Mouse (Mus musculus) liver, adult 2 months (tissue): Measurements from ENCODE around the gene Ltb4r2. TPM values are rescaled to one million over a fixed set of nuclear protein-coding genes. Genes with fewer than 3 reads are reported as not detected.
A peak's percentile ranks its signal among the peaks of the same experiment; 100 is the strongest.

ENCODE experiments used
- DNase-seq: peaks from one replicate; pipeline ENCODE4 v3.0.0-alpha.2; 2011; ENCODE audit warnings: low read depth, low spot score; ENCODE audit errors: extremely low read depth
- H3K27ac ChIP-seq: fragments of 200-500 bp; replicated peaks from 2 replicates; pipeline ENCODE4 v1.5.1; 2012; ENCODE audit warnings: low read depth, mild to moderate bottlenecking, control low read depth, inconsistent platforms, low read length; ENCODE audit not compliant: insufficient read depth
- H3K27me3 ChIP-seq: fragments of 200-500 bp; 2 replicates; pipeline ENCODE4 v1.6.1; 2012; ENCODE audit warnings: mild to moderate bottlenecking, moderate library complexity, low read length, inconsistent platforms; ENCODE audit not compliant: control insufficient read depth, insufficient read depth
- H3K36me3 ChIP-seq: fragments of 200-500 bp; 2 replicates; pipeline ENCODE4 v1.6.1; 2012; ENCODE audit warnings: low read length, inconsistent platforms; ENCODE audit not compliant: control insufficient read depth, insufficient read depth
- H3K4me1 ChIP-seq: fragments of 200-500 bp; 2 replicates; pipeline ENCODE4 v1.6.1; 2011; ENCODE audit warnings: low read length; ENCODE audit not compliant: control insufficient read depth, insufficient read depth
- H3K4me3 ChIP-seq: fragments of 200-500 bp; 2 replicates; pipeline ENCODE4 v1.5.1; 2011; ENCODE audit warnings: low read depth, mild to moderate bottlenecking, control low read depth, low read length, moderate library complexity; ENCODE audit not compliant: insufficient read depth
- H3K79me2 ChIP-seq: fragments of 200-500 bp; 2 replicates; pipeline ENCODE4 v1.6.1; 2012; ENCODE audit warnings: inconsistent platforms, mild to moderate bottlenecking, low read length, moderate library complexity; ENCODE audit not compliant: control insufficient read depth, insufficient read depth
- H3K9ac ChIP-seq: fragments of 200-500 bp; 2 replicates; pipeline ENCODE4 v1.6.1; 2012; ENCODE audit warnings: low read depth, mild to moderate bottlenecking, control low read depth, inconsistent platforms, low read length
- CTCF ChIP-seq: fragments of 200-500 bp; IDR thresholded peaks from 2 replicates; pipeline ENCODE4 v1.5.1; 2011; ENCODE audit warnings: low read depth, low read length, control low read depth
- POLR2A ChIP-seq: fragments of 200-500 bp; IDR thresholded peaks from 2 replicates; pipeline ENCODE4 v1.6.1; 2011; ENCODE audit warnings: low read length, control low read depth; ENCODE audit not compliant: insufficient read depth; ENCODE audit errors: extremely low read depth
- WGBS: fragments of 180-500 bp; shearing (Covaris S2); methylation state at CpG from one replicate; pipeline ENCODE4 v1.1.7; 2018; 5-methylcytosine and 5-hydroxymethylcytosine counted together
- polyA plus RNA-seq: library from polyadenylated mRNA; depleted of rRNA; stranded (reverse); fragments of >200 nt; gene quantifications from 2 replicates; pipeline ENCODE4 v1.2.3, GENCODE M21; 2012
- total RNA-seq: library from RNA; depleted of rRNA; stranded (reverse); fragments of >200 nt; gene quantifications from 2 replicates; pipeline ENCODE4 v1.2.3, GENCODE M21; 2014

Gene Ltb4r2
- total and polyA plus RNA-seq, 2 experiments: 0.74 to 2.6 TPM

GRCm38 (mm10) chr14:55722438-55722945 lies 38.7 kb upstream of the Ltb4r2 start:
- Histone ChIP-seq H3K4me1 (peaks cover 30% of the 10 kb centered on the region), H3K27ac (peak overlapping the region; percentile 72), H3K9ac (peak overlapping the region; percentile 57), H3K4me3 (0 out of 2 replicates have a peak overlapping the region, but pooled peaks have one; percentile 94), H3K79me2 (no peaks in the 10 kb centered on the region), H3K27me3 (no peaks in the 10 kb centered on the region), H3K36me3 (peaks cover 3% of the 10 kb centered on the region; the same call in 1 of the 2 replicates)
- TF ChIP-seq CTCF (no peak), POLR2A (no peak)
- peak; percentile 67 for DNase-seq
- 25% methylated on average over 8 of the region's 8 CpGs for WGBS

- no peak for DNase-seq
- H3K36me3 ChIP-seq: no peaks in the 10 kb centered on the region
- WGBS: 88% methylated on average over 7 of the region's 7 CpGs
- H3K79me2 ChIP-seq: no peaks in the 10 kb centered on the region
- no peak for TF ChIP-seq CTCF
- no peak for TF ChIP-seq POLR2A
- H3K4me3 ChIP-seq: no peak overlapping the region
- no peak overlapping the region for H3K9ac ChIP-seq
- no peaks in the 10 kb centered on the region for H3K27me3 ChIP-seq
- peak overlapping the region; percentile 35 for H3K27ac ChIP-seq
- H3K4me1 ChIP-seq: peaks cover 30% of the 10 kb centered on the region
Observed at GRCm38 (mm10) chr14:55723433-55723832, 37.8 kb upstream of the Ltb4r2 start.

GRCm38 (mm10) chr14:55724411-55724871 lies 36.8 kb upstream of the Ltb4r2 start:
- no peak overlapping the region for H3K4me3 ChIP-seq
- DNase-seq: peak; percentile 96
- no peak overlapping the region for H3K9ac ChIP-seq
- whole genome bisulfite sequencing: 2% methylated on average over 8 of the region's 8 CpGs
- peak overlapping the region; percentile 53 for H3K27ac ChIP-seq
- TF ChIP-seq CTCF (no peak), POLR2A (no peak)
- peaks cover 30% of the 10 kb centered on the region for H3K4me1 ChIP-seq
- no peaks in the 10 kb centered on the region for H3K79me2 ChIP-seq
- H3K36me3 ChIP-seq: no peaks in the 10 kb centered on the region
- no peaks in the 10 kb centered on the region for H3K27me3 ChIP-seq

GRCm38 (mm10) chr14:55726261-55726660 lies 35.0 kb upstream of the Ltb4r2 start:
- Histone ChIP-seq H3K27ac (peak overlapping the region; percentile 65), H3K79me2 (no peaks in the 10 kb centered on the region), H3K27me3 (no peaks in the 10 kb centered on the region), H3K9ac (no peak overlapping the region), H3K36me3 (no peaks in the 10 kb centered on the region), H3K4me1 (peaks cover 25% of the 10 kb centered on the region), H3K4me3 (no peak overlapping the region)
- DNase-seq: peak; percentile 96
- TF ChIP-seq CTCF (no peak), POLR2A (no peak)

GRCm38 (mm10) chr14:55727889-55728685 lies 33.1 kb upstream of the Ltb4r2 start:
- DNase-seq: no peak
- WGBS: 80% methylated on average over 8 of the region's 8 CpGs
- H3K4me1 ChIP-seq: peaks cover 20% of the 10 kb centered on the region
- no peaks in the 10 kb centered on the region for H3K36me3 ChIP-seq
- no peak for TF ChIP-seq CTCF
- TF ChIP-seq POLR2A: no peak
- no peaks in the 10 kb centered on the region for H3K79me2 ChIP-seq
- H3K27me3 ChIP-seq: no peaks in the 10 kb centered on the region
- no peak overlapping the region for H3K27ac ChIP-seq
- no peak overlapping the region for H3K9ac ChIP-seq
- no peak overlapping the region for H3K4me3 ChIP-seq

GRCm38 (mm10) chr14:55730116-55730515 lies 31.1 kb upstream of the Ltb4r2 start:
- H3K79me2 ChIP-seq: no peaks in the 10 kb centered on the region
- peaks cover 15% of the 10 kb centered on the region for H3K4me1 ChIP-seq
- no peak overlapping the region for H3K4me3 ChIP-seq
- TF ChIP-seq CTCF (no peak), POLR2A (no peak)
- no peak overlapping the region for H3K9ac ChIP-seq
- no peak overlapping the region for H3K27ac ChIP-seq
- 89% methylated on average over 7 of the region's 7 CpGs for WGBS
- H3K36me3 ChIP-seq: no peaks in the 10 kb centered on the region
- no peak for DNase-seq
- H3K27me3 ChIP-seq: no peaks in the 10 kb centered on the region
